Mouse (Mus musculus) adrenal gland, adult 10 weeks (tissue): Measurements from ENCODE around the gene Asb9. TPM values are rescaled to one million over a fixed set of nuclear protein-coding genes. Genes with fewer than 3 reads are reported as not detected.

Source experiments
- polyA plus RNA-seq: library from polyadenylated mRNA; stranded (reverse); fragments of 350-450 nt; fragmentation: Illumina TruSeq; extraction: RNeasy Lipid Tissue Mini Kit (QIAGEN cat#74804); gene quantifications from one replicate; pipeline ENCODE4 v1.2.3, GENCODE M21; 2014; ENCODE audit warnings: low read depth, low replicate concordance

The Asb9 gene
- not detected for polyA plus RNA-seq

GRCm38 (mm10) chrX:164505709-164506498 lies at the start of gene Asb9:
TSS of gene Asb9 (plus strand) at chrX:164506327.

Other genes starting within 250 kb of the Asb9 start
- gene Bmx, start 248.1 kb upstream of the Asb9 start, polyA plus RNA-seq, result 1.5 TPM
- gene Pir, start 237.0 kb upstream of the Asb9 start, polyA plus RNA-seq, result 18.3 TPM
- 107 TPM for gene Vegfd, start 132.9 kb upstream of the Asb9 start, polyA plus RNA-seq
- 24.7 TPM for gene Piga, start 86.5 kb upstream of the Asb9 start, polyA plus RNA-seq
- gene Asb11, start 69.3 kb upstream of the Asb9 start, polyA plus RNA-seq, result 2.2 TPM